Mouse (Mus musculus) neural tube, embryonic 13.5 days (tissue): Measurements from ENCODE around the gene Ccng1. TPM values are rescaled to one million over a fixed set of nuclear protein-coding genes. Genes with fewer than 3 reads are reported as not detected.
"Not testable (repeated sequence)": the region's sequence is repeated elsewhere in the genome, so short reads cannot be mapped to it uniquely, and the experiment has no call there.

Experiments used
- ATAC-seq: fragments of 200-750 bp; cut with Nextera tagmentation; 2 replicates; pipeline ENCODE4 v1.8.0; 2017; ENCODE audit warnings: low read depth, mild to moderate bottlenecking, moderate TSS enrichment, moderate library complexity
- H3K27ac ChIP-seq: fragments of 300-500 bp; sonication (generic); replicated peaks from 2 replicates; pipeline ENCODE4 v1.5.1; 2015; ENCODE audit warnings: moderate library complexity, mild to moderate bottlenecking, inconsistent platforms
- H3K27me3 ChIP-seq: fragments of 300-500 bp; sonication (generic); 2 replicates; pipeline ENCODE4 v1.6.1; 2015; ENCODE audit warnings: mild to moderate bottlenecking, inconsistent platforms
- H3K36me3 ChIP-seq: fragments of 300-500 bp; sonication (generic); 2 replicates; pipeline ENCODE4 v1.6.1; 2015; ENCODE audit warnings: mild to moderate bottlenecking, inconsistent platforms
- H3K4me1 ChIP-seq: fragments of 300-500 bp; sonication (generic); replicated peaks from 2 replicates; pipeline ENCODE4 v1.6.1; 2015; ENCODE audit warnings: inconsistent platforms
- H3K4me2 ChIP-seq: fragments of 300-500 bp; sonication (generic); 2 replicates; pipeline ENCODE4 v1.6.1; 2015; ENCODE audit warnings: inconsistent platforms, mild to moderate bottlenecking, moderate library complexity
- H3K4me3 ChIP-seq: fragments of 300-500 bp; sonication (generic); 2 replicates; pipeline ENCODE4 v1.5.1; 2015; ENCODE audit warnings: mild to moderate bottlenecking, inconsistent platforms
- H3K9ac ChIP-seq: fragments of 300-500 bp; sonication (generic); 2 replicates; pipeline ENCODE4 v1.6.1; 2015; ENCODE audit warnings: moderate library complexity, mild to moderate bottlenecking, inconsistent platforms
- H3K9me3 ChIP-seq: fragments of 300-500 bp; sonication (generic); 2 replicates; pipeline ENCODE4 v1.6.1; 2016; ENCODE audit warnings: inconsistent platforms
- WGBS: fragments of 180-500 bp; shearing (Covaris S2); methylation state at CpG from one replicate; pipeline ENCODE4 v1.1.7; 2015; 5-methylcytosine and 5-hydroxymethylcytosine counted together
- polyA plus RNA-seq: library from polyadenylated mRNA; unstranded; fragments of >200 nt; fragmentation: Nextera tagmentation; extraction: Ambion mirVana; gene quantifications from 2 replicates; pipeline ENCODE4 v1.2.1, GENCODE M21; 2015

The Ccng1 gene
- polyA plus RNA-seq, 1 experiment from 2014 or later = 41.8 TPM

DNA sequence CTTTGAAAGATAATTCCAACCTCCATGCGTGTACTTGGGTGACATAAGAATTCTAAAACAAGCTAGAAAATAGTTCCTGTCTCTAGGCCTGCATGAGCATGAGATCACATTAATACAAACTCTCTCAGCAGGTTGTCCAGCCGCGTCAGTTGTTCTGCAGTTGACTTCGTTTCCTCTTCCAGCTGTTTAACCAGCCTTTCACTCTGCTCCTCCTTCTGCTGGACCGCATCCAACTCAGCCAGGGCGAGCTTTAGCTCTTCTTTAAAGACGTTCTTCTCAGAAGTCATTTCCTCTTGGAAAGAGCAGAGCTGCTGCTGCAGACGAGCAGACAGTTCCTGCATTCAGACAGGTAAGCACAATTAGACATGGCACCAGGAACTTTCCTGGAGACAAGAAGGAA, 41.3 kb downstream of the Ccng1 start:
- H3K4me2 ChIP-seq = no peak overlapping the region
- H3K4me3 ChIP-seq = no peak overlapping the region
- 77% methylated on average over 8 of the region's 8 CpGs for WGBS
- no peaks in the 10 kb centered on the region for H3K9me3 ChIP-seq
- no peak overlapping the region for H3K9ac ChIP-seq
- no peak for ATAC-seq
- no peaks in the 10 kb centered on the region for H3K4me1 ChIP-seq
- H3K36me3 ChIP-seq = peaks cover 29% of the 10 kb centered on the region
- no peaks in the 10 kb centered on the region for H3K27me3 ChIP-seq
- no peak overlapping the region for H3K27ac ChIP-seq

DNA sequence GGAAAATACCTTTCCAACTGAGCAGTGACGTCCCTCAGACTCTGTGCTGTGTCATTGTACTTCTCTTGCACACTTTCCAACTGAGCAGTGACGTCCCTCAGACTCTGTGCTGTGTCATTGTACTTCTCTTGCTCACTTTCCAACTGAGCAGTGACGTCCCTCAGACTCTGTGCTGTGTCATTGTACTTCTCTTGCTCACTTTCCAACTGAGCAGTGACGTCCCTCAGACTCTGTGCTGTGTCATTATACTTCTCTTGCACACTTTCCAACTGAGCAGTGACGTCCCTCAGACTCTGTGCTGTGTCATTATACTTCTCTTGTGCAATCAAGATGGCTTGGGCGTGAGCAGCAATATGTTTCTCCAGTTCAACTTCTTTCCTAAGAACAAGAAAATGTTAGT, 45.2 kb downstream of the Ccng1 start:
- H3K36me3 ChIP-seq = peaks cover 12% of the 10 kb centered on the region
- 84% methylated on average over 6 of the region's 6 CpGs for WGBS
- not testable (repeated sequence) for H3K27ac ChIP-seq, H3K27me3 ChIP-seq, ATAC-seq, H3K9me3 ChIP-seq, H3K4me2 ChIP-seq, H3K4me1 ChIP-seq, H3K4me3 ChIP-seq, H3K9ac ChIP-seq

Other genes with a start within 250 kb of the Ccng1 start
- 68.7 and 72.2 TPM in 2 replicates for gene Mat2b, start 60.1 kb downstream of the Ccng1 start, polyA plus RNA-seq
- gene Hmmr, start 21.9 kb downstream of the Ccng1 start, polyA plus RNA-seq = 7.8 and 10.1 TPM in 2 replicates
- 70.9 and 81.8 TPM in 2 replicates for gene Nudcd2, start 21.6 kb downstream of the Ccng1 start, polyA plus RNA-seq